Mouse (Mus musculus): ENCODE measurements around the gene Atm.

The Atm gene

DNA sequence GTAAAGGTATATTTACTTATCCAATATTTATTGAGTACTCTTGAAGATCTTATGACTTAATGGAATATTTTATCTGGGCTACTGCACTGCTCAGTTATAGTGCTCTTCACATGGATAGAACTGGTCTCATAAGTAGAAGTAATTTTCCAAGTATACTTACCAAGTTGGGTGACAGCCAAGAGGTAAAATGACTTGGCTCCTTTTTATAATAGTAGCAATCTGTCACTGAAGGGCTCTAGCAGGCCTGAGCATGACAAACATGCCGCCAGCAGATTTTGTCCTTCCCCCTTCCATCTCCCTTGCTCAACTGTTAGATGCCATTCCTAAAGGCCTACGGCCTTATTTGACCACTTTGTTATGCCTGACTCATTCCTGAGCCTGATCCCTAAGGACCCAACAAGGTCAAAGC lies 127.6 kb downstream of the Atm start:
- peak; percentile 12 for DNase-seq (ENCODE audit: low spot score)

DNA sequence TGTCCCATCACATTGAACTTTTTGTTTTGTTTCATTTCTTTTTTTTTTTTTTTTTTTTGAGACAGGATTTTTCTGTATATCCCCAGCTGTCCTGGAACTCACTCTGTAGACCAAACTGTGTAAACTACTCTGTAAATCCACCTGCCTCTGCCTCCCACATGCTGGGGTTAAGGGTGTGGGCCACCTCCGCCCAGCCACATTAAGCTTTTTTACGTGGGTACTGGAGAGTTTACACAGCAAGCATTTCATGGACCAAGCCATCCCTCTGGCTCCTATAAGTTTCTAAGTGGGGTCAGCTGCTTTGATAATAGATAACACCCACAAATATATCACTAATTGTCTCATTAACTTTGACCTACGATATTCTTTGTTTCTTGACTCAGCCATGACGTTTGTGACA lies 128.0 kb downstream of the Atm start:
- DNase-seq (ENCODE audit: low spot score) = no peak

DNA sequence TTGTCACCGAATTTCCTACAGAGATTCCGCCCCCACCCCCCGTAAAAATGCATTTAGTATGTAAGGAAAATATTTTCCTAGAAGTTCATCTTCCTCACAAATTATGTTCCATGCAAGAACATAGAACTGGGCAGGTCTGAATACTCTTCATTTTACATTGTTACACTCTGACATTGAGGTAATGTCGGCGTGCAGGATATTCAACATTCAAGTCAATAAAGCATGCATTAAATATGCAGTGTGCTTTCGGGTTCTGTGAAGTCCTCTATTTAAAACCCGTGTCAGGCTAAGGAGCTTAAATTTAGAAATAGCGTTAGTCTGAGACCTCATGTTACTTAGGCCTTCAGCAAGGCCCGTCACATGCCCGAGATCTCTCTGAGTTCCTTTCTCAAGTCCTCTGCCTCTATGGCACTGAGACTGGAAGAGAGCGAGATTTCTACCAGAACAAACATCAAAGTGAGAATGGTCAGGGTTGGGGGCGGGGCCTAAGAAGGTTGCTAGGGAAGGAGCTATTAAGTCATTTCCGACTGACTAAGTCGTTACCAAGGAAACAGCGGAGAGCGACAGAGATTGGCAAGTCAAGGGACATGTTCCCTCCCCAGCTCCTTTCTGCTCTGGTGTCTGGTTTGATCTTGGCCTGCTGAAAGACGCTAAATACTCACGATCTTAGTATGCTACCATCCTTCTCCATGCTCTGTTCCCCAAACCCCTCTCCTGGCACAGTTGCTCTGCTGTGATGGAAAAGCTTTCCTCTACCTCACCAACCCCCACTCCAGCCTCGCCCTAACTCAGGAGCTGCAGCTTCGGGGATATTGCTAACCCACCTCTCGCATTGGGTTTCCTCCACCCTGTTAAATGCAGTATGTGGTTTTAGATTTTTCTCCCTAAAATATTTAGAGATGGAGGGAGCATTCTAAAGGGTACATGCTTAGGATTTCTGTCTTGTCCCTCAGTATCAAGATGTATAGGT lies 131.5 kb downstream of the Atm start:
- DNase-seq (ENCODE audit: low spot score) = peak; percentile 58

DNA sequence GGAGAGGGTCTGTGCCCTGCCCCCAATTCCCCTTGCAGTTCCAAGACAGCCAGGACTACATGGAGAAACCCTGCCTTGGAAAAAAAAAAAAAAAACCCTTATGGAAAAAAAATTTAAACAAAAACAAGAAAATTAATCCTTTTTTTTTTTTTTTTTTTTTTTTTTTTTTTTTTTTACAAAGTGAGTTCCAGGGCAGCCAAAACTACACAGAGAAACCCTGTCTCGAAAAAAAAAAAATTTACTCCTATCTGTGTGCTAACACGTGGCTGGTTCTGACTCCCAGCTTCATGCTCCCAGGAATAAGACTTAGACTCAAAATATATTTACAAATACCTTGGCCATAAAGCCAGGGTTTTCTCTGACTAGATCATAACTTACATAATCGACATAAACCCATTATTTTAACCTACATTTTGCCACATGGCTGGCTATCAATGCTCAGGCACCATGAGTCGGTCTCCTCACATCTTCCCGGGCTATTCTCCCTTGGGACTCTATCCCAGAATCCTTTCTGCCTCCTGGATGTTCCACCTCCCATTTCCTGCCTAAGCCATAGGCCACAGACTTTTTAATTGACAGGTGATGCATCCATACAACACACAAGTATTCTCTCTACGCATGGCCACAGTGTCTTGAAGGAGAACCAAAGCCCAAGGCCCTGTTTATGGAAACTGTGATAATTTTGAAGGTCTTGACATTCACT lies 132.3 kb downstream of the Atm start:
- DNase-seq (ENCODE audit: low spot score) = no peak

DNA sequence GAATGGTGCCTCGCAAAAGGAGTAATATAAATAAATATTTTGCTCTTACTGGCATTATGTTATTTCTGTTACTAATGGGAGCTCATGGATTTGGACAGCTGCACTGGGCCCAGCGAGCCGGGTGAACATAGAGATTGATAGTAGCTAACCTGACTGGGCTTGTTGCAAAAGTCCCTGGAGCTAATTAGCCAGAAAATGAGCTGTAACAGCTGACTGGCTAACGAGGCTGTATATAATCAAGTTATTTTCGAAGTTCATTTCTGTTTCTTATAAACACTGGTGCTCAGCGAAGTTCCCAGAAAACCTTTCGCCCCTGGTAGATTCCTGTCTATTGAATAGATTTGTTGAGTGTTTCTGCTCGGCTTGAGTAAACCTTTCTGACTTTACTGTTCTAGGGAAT lies 133.5 kb downstream of the Atm start:
- no peak for DNase-seq (ENCODE audit: low spot score)

DNA sequence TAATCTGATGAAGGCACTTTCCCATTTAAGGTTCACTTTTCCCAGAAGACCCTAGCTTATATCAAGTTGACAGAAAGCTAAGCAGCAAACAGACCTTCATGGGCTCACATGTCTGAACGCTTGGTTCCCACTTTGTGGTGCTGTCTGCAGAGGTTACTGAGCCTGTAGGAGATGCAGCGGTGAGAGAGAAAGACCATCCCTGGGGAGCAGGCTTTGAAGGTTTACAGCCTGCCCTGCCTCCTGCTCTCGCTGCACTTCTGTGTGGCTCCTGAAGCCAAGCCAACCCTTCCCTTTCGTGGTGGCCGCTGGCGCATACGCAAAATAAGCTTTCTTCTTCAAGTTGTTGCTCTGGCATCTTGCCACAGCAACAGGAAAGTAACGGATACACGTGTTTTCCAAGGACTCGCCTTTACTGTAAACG lies 134.2 kb downstream of the Atm start, which contains the start of gene 4930550C14Rik:
4930550C14Rik (plus strand) TSS at position 35 of the 421 bp plus-strand sequence.
- peak; percentile 44 for DNase-seq (ENCODE audit: low spot score)

DNA sequence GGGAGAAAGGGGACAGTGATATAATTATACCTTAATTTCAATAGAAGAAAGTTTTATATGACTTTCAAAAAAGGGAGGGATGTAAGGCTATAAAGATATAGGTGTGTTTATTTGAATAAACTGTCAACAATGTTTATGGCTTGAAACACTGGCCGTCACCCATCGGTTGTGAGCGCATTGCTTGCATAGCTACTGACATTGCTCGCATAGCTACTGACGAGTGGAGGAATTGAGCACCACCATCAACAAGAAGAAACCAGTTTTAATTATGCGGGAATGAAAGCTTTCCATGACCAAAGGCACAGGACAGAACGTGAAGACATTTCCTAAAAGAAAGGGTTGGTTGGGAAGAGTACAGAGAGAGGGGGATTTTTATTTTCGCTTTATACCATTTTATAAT lies 135.4 kb downstream of the Atm start:
- no peak for DNase-seq (ENCODE audit: low spot score)

DNA sequence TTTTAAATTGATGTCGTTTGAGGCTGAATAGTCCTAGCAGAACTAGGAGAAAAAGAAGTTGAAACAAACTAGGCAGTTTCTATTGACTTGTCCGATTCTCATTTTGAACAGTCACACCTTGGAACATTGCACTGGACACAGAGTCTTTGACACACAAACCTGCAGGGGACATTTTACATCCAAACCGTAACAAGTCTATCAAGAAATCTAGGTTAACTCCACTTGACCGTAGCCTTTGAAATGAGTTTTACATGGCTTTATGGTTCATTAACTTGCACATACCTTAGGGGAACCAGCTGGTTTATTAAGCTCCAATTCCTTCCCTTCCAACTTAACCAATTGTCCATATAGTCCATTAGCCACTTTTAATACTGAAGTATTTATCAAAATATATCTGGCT lies 135.8 kb downstream of the Atm start:
- no peak for DNase-seq (ENCODE audit: low spot score)

DNA sequence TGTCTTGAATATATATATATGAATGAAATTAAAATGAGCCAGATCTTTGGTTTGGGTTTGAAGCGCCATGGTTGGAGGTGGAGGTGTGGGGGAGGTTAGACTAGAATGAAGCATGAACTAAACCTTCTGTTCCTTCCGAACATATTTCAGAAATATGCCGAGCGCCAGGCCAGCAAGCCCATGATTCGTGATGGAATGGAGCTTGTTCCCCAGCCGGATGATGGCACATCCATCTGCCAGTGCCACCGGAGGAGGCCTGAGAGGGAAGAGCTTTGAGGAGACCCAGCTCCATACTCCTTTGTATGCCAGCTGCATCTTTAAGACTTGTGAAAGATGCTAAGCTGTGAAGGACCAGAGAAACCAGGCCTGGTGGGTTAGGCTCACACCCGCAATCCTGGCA lies 137.0 kb downstream of the Atm start:
- DNase-seq (ENCODE audit: low spot score) = no peak

DNA sequence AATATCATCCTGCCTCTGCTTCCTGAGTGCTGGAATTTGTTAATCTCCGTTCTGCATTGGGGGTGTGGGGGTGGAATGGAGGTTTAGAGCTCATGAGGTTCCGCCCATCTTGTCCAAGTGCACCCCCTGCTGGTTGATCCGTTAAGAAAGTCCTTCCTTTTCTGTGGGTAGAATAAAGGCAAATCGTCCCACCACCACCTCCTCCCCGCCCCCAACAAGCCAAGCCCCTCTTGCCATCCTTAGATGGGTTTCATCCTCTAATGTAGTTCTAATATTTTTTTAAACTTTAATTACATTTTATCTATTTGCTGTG lies 138.2 kb downstream of the Atm start:
- DNase-seq (ENCODE audit: low spot score) = peak; percentile 64

DNA sequence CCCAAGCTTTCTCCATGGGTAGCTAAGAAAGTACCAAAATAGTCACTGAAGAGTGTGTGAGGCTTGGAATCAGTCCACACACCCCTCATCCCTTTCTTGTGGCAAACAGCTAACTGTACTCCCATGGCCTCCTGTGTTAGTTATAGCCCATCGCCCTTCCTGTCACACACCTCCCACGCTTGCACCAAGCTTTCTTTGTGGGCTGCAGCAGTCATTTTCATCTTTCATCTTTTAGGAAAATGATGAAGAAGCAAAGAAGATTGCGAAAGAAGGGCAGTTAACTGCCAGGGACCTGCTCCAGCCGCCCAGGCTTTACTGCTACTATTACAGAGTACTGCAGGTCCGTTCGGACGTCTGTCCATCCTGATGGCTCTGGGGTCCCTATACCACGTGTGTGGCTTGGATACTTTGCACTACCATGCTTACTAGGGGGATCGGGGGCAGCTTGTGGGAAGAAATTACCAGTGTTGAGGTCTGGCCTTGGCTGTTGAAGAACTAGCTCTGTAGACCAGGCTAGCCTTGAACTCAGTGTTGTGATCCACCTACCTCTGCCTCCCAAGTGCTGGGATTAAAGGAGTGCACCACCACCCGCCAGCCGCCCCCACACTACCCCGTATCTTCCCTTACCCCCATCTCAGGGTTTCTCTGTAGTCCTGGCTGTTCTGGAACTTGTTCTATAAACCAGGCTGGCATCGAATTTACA lies 138.7 kb downstream of the Atm start:
- no peak for DNase-seq (ENCODE audit: low spot score)

DNA sequence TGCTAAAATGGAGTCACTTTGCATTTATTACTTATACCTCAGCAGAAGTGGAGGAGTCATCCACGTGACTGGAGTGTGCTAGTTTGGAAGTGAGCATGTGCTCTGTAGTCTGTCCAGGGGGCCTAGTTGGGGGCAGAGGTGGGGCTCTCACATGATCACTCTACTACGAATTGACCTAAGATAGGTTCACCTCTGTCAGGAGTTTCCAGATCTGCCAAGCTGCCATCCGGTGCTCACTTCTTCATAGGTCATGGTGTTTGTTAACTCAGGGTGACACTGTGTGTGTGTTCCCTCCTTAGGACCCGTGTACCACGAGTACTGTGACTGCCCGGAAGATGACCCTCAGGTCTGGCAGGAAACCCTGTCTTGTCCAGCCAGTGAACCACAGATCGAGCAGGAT lies 146.4 kb downstream of the Atm start:
- no peak for DNase-seq (ENCODE audit: low spot score)
